Mouse (Mus musculus): Measurements from ENCODE around the gene Brf1. TPM values are rescaled to one million over a fixed set of nuclear protein-coding genes. Genes with fewer than 3 reads are reported as not detected.

Brf1 gene
- polyA plus RNA-seq, 1 experiment from 2014 or later = 32.5 TPM

DNA sequence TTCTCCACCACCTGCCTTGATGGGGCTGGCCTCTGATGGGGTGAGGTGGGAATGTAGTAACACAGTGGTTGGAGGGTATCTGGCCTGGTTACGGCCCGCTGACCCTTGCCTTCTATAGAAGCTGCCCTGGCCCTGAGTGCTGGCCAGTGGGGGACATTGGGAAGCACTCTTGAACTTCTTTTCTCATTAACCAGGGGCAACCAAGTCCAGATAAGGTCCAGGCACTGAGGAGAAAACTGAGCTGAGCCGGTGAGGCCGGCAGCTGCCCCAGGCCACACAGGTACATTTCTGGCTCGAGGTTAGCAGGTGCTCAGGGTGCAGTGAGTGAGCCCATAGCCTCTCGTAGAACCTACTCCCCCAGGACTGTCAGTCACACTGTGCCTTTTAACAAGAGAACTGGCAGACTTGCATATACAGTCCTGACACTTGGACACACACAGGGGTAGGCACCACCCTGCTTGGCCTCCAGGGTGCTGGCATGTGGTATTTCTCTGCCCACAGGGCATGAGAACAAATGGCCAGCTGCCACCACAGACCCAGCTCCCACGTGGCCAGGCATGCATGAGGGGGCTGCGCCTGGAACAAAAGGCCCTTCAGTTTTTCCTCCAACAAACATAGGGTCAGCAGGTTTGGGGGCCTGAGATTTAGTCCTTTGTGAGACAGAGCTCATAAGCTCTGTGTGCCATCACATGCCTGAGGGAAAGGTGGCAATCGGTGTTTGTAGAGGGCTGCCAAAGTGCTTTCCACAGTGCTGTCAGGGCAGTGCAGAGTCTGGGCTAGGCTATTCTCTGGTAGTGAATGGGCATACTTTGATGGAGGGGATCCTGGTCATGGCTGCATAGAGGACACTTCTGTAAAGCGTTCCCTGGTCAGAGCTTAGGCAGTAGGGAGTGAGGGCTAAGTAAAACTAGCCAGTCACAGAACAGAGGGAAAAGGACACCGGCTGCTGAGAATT, 32.1 kb upstream of the Brf1 start:
- H3K9ac ChIP-seq = peak overlapping the region; percentile 44
- peaks cover 5% of the 10 kb centered on the region; the same call in 1 of the 2 replicates for H3K36me3 ChIP-seq
- H3K9me3 ChIP-seq = no peaks in the 10 kb centered on the region
- H3K27ac ChIP-seq (replicated peaks) = no peak overlapping the region; the same call in 1 of the 2 replicates
- no peak overlapping the region for H3K4me2 ChIP-seq
- ATAC-seq (ENCODE audit: extremely low read depth, insufficient number of reproducible peaks, low FRiP score, low TSS enrichment) = no peak
- no peaks in the 10 kb centered on the region for H3K27me3 ChIP-seq (replicated peaks)
- no peak overlapping the region for H3K4me3 ChIP-seq
- 69% methylated on average over 11 of the region's 11 CpGs for WGBS
- H3K4me1 ChIP-seq = peaks cover 86% of the 10 kb centered on the region

DNA sequence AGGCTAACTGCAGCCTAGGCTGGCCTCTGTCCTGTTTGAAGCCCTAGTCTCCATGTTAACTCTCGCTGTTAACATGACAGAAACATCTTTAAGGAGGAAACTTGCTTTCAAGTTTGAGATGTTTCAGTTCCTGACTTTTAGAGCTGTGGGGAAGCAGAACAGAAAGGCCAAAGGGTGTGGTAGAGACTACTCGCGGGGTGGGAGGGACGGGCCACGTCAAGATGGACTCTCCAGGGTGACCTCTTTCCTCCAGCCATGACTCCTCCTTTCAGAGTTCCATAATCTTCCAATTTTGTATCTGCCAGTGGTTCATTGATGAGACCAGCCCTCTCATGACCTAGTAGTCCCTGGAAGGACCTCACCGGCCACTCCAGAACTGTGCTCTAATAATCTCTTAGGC, 30.9 kb upstream of the Brf1 start:
- peaks cover 81% of the 10 kb centered on the region for H3K4me1 ChIP-seq
- H3K9ac ChIP-seq = no peak overlapping the region
- no peak overlapping the region for H3K4me2 ChIP-seq
- ATAC-seq (ENCODE audit: extremely low read depth, insufficient number of reproducible peaks, low FRiP score, low TSS enrichment) = no peak
- no peaks in the 10 kb centered on the region for H3K27me3 ChIP-seq (replicated peaks)
- no peak overlapping the region for H3K27ac ChIP-seq (replicated peaks)
- H3K4me3 ChIP-seq = no peak overlapping the region
- no peaks in the 10 kb centered on the region for H3K9me3 ChIP-seq
- H3K36me3 ChIP-seq = peaks cover 10% of the 10 kb centered on the region; the same call in 1 of the 2 replicates
- WGBS = 68% methylated on average over 6 of the region's 6 CpGs

DNA sequence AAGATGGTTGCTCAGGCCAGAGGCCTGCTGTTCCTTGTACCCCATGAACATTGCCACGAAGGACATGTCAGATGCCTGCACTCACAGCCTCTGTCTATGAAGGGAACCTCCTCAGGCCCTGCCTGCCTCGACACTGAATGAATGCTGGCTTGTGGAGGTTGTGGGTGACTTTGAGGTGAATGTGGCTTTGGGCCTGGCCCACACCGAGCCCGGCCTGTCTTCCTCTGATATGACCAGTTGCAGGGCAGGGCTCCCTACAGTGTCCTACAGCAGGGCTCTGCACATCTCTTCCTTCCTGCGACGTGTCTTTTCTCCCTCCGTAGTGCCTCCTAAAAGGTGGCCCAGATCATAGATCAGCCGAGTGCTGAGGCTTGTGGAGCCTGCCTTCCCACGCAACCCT, 30.5 kb upstream of the Brf1 start:
- no peak overlapping the region for H3K4me2 ChIP-seq
- no peak for ATAC-seq (ENCODE audit: extremely low read depth, insufficient number of reproducible peaks, low FRiP score, low TSS enrichment)
- H3K9ac ChIP-seq = no peak overlapping the region
- H3K4me3 ChIP-seq = no peak overlapping the region
- no peak overlapping the region for H3K27ac ChIP-seq (replicated peaks)
- H3K36me3 ChIP-seq = peaks cover 13% of the 10 kb centered on the region; the same call in 1 of the 2 replicates
- H3K27me3 ChIP-seq (replicated peaks) = no peaks in the 10 kb centered on the region
- no peaks in the 10 kb centered on the region for H3K9me3 ChIP-seq
- H3K4me1 ChIP-seq = peaks cover 77% of the 10 kb centered on the region
- 72% methylated on average over 9 of the region's 9 CpGs for WGBS

DNA sequence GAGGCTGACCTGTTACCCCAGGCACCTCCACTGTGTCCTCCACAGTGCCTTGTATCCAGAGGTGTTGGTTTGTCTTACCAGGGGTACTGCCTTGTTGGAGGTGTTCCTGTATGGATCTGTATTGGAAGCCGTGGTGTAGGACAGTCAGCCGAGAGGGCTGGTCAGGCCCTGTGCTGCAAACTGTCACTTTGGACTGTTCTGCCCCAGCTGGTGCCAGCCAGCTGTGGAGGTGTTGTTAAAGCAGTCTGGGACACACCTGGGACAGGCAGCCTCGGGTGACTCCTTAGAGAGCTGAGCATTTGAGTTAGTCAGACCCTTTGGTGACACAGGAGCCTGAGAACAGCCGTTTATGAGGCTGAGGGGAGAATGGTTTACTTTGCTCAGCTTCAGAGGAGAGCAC, 29.5 kb upstream of the Brf1 start:
- H3K27ac ChIP-seq (replicated peaks) = no peak overlapping the region
- ATAC-seq (ENCODE audit: extremely low read depth, insufficient number of reproducible peaks, low FRiP score, low TSS enrichment) = no peak
- peaks cover 68% of the 10 kb centered on the region for H3K4me1 ChIP-seq

DNA sequence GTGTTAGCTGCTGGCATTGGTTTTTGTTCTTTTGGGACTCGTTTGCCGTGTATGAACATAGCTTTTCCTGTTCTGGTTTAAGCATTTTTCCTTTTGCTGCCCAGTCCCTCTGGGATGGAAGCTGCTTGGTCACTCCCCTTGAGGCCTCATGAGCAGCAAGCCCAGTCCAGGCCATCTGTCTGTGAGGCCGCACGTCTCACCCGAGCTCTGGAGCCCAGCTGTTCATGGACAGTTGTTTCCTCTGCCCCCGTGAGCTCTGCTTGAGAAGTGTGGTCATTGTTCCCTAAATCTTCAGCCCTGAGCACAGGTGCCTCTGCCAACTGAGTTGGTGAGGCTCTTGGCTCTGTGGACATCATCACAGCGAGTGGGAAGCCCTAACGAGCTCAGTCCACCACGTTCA, 28.4 kb upstream of the Brf1 start:
- Histone ChIP-seq H3K36me3 (peaks cover 19% of the 10 kb centered on the region; the same call in 1 of the 2 replicates), H3K9me3 (no peaks in the 10 kb centered on the region), H3K4me3 (no peak overlapping the region), H3K27ac (replicated peaks) (peak overlapping the region; percentile 48; the same call in 1 of the 2 replicates), H3K9ac (peak overlapping the region; percentile 42; the same call in 1 of the 2 replicates), H3K4me1 (peaks cover 56% of the 10 kb centered on the region), H3K27me3 (replicated peaks) (no peaks in the 10 kb centered on the region), H3K4me2 (no peak overlapping the region)
- no peak for ATAC-seq (ENCODE audit: extremely low read depth, insufficient number of reproducible peaks, low FRiP score, low TSS enrichment)
- 75% methylated on average over 9 of the region's 9 CpGs for WGBS

More for the DNA sequence above, 29.5 kb upstream of the Brf1 start:
- Histone ChIP-seq H3K4me3 (no peak overlapping the region), H3K4me2 (no peak overlapping the region), H3K27me3 (replicated peaks) (no peaks in the 10 kb centered on the region), H3K36me3 (peaks cover 19% of the 10 kb centered on the region; the same call in 1 of the 2 replicates), H3K9me3 (no peaks in the 10 kb centered on the region), H3K9ac (no peak overlapping the region)
- 67% methylated on average over 4 of the region's 4 CpGs for WGBS

DNA sequence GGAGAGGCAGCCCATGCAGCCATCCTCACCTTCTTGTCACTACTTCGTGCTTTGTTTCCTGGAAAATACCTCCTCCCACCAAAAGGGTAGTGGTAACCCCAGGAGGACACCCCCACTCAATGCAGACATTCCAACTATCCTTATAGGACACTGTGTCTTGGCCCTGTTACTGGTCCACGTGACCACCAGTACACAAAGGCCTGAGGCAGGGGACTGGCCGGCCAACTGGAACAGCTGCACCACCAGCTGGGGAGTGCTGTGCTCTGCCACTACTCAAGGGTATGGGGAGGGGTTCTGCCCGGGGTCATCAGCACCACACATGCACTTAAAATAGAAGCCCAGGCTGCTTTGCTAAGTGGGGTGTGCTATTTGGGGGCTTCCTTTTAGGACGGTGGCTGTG, 27.6 kb upstream of the Brf1 start:
- peaks cover 26% of the 10 kb centered on the region for H3K36me3 ChIP-seq
- H3K4me1 ChIP-seq = peaks cover 53% of the 10 kb centered on the region
- 0 out of 2 replicates have a peak, but pooled peaks have one; percentile 10 for ATAC-seq (ENCODE audit: extremely low read depth, insufficient number of reproducible peaks, low FRiP score, low TSS enrichment)
- H3K9ac ChIP-seq = no peak overlapping the region
- H3K4me3 ChIP-seq = no peak overlapping the region
- no peaks in the 10 kb centered on the region for H3K27me3 ChIP-seq (replicated peaks)
- H3K9me3 ChIP-seq = no peaks in the 10 kb centered on the region
- WGBS = 35% methylated on average over 5 of the region's 5 CpGs
- peak overlapping the region; percentile 48 for H3K27ac ChIP-seq (replicated peaks)
- H3K4me2 ChIP-seq = peak overlapping the region; percentile 10

DNA sequence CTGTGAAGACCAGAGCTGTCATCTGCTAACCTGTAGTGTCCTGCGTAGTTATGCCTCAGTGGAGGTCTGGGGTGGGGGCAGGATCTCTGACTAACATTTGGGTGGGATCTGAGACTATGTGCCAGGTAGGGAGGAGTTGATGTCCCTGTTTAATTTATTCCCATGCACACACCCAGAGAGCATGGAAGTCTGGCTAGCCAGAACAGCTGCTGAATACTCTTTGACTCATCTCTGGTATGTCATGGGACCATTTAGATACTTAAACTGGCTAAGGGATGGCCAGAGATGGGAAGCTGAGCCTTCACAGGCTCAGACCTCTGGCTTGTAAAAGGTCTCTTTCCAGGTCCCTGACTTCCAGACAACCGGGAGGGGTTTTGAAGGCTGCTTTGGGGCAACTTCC, 27.0 kb upstream of the Brf1 start:
- Histone ChIP-seq H3K36me3 (peaks cover 27% of the 10 kb centered on the region), H3K4me2 (no peak overlapping the region), H3K27ac (replicated peaks) (0 out of 2 replicates have a peak overlapping the region, but pooled peaks have one; percentile 48), H3K27me3 (replicated peaks) (no peaks in the 10 kb centered on the region), H3K4me1 (peaks cover 51% of the 10 kb centered on the region), H3K9me3 (no peaks in the 10 kb centered on the region), H3K9ac (no peak overlapping the region), H3K4me3 (no peak overlapping the region)
- ATAC-seq (ENCODE audit: extremely low read depth, insufficient number of reproducible peaks, low FRiP score, low TSS enrichment) = no peak
- 96% methylated on average over 2 of the region's 2 CpGs for WGBS

DNA sequence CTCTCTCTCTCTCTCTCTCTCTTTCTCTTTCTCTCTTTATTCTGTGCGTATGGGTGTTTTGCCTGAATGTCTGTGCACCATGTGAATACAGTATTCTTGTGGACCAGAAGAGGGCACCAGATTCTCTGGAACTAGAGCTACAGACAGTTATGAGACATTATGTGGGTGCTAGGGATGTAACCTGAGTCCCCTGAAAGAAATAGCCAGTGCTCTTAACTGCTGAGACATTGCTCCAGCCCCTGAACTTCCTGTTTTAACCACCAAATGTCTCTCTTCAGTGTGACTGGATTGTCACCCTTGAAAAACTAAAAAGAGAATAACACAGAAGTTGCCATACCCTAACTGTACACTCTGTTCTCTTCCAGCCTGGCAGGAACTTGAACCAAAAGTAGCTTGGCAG, 26.1 kb upstream of the Brf1 start:
- no peak for ATAC-seq (ENCODE audit: extremely low read depth, insufficient number of reproducible peaks, low FRiP score, low TSS enrichment)
- Histone ChIP-seq H3K36me3 (peaks cover 33% of the 10 kb centered on the region), H3K27me3 (replicated peaks) (no peaks in the 10 kb centered on the region), H3K9me3 (no peaks in the 10 kb centered on the region), H3K27ac (replicated peaks) (no peak overlapping the region), H3K4me1 (peaks cover 42% of the 10 kb centered on the region), H3K9ac (no peak overlapping the region), H3K4me3 (no peak overlapping the region), H3K4me2 (no peak overlapping the region)
- WGBS = 100% methylated on average over 1 of the region's 1 CpGs

DNA sequence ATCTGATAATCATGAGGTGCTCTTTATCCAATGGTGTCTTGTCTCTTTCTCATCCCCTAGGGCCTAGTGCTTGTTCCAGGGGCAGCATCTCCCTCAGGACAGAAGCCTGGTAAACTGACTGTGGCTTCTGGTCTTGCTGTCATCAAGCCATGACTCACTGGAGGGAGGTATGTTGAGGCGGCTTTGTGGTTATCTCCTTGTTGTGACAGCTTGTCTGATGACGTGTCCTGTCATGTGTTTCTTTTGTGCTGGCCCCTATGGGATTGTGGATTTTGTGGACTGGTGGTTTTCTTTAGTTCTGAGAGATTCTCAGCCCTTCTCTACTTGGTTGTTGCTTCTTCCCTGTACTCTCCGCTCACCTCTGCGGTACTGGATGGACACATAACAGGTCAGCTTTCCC, 22.6 kb upstream of the Brf1 start:
- no peak overlapping the region for H3K4me3 ChIP-seq
- no peak overlapping the region for H3K4me2 ChIP-seq
- H3K36me3 ChIP-seq = peaks cover 40% of the 10 kb centered on the region
- no peaks in the 10 kb centered on the region for H3K27me3 ChIP-seq (replicated peaks)
- WGBS = 51% methylated on average over 4 of the region's 4 CpGs
- H3K9ac ChIP-seq = no peak overlapping the region
- no peak overlapping the region for H3K27ac ChIP-seq (replicated peaks)
- peaks cover 17% of the 10 kb centered on the region for H3K4me1 ChIP-seq
- H3K9me3 ChIP-seq = no peaks in the 10 kb centered on the region
- no peak for ATAC-seq (ENCODE audit: extremely low read depth, insufficient number of reproducible peaks, low FRiP score, low TSS enrichment)

DNA sequence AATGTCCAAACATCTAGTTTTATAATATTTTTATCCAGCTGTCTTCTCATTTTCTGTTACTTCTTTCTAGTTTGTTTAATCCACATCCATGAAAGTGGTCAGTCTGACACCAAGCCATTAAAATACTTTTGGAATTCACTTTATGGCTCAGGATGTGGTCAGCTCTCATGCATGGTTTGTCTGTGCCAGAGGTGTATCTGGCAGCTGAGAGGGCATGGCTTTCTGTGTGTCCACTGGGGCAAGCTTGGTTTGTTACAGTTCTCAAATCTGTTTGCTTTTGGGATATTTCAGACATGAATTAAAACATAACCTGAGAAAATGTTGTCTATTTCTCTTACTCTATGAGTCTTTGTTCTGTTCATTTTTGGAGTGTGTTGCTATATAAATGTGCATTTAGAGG, 21.0 kb upstream of the Brf1 start:
- Histone ChIP-seq H3K4me3 (no peak overlapping the region), H3K9me3 (no peaks in the 10 kb centered on the region), H3K36me3 (peaks cover 30% of the 10 kb centered on the region), H3K27ac (replicated peaks) (no peak overlapping the region), H3K9ac (no peak overlapping the region), H3K4me2 (no peak overlapping the region), H3K27me3 (replicated peaks) (no peaks in the 10 kb centered on the region), H3K4me1 (peaks cover 21% of the 10 kb centered on the region)
- ATAC-seq (ENCODE audit: extremely low read depth, insufficient number of reproducible peaks, low FRiP score, low TSS enrichment) = no peak

DNA sequence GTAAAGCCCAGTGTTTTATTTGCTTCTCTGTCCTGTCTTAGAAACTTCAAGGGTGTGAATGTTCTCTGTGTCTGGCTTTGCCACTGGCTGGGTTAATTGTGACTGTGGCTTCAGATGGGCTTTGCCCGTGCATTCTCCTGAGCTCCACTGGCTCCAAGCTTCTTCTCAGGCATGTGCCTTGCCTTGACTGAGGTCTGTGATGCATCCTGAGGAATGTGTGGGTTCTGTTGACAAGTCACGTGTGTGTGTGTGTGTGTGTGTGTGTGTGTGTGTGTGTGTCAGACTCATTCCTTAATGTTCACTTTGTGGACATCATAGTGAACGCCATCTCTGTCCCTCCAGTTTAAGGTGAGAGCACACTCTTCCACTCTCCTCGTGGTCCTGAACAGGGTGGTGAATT, 18.3 kb upstream of the Brf1 start:
- H3K9ac ChIP-seq = no peak overlapping the region
- H3K4me2 ChIP-seq = no peak overlapping the region
- H3K36me3 ChIP-seq = peaks cover 20% of the 10 kb centered on the region
- ATAC-seq (ENCODE audit: extremely low read depth, insufficient number of reproducible peaks, low FRiP score, low TSS enrichment) = no peak
- 63% methylated on average over 4 of the region's 4 CpGs for WGBS
- no peak overlapping the region for H3K27ac ChIP-seq (replicated peaks)
- H3K4me1 ChIP-seq = peaks cover 40% of the 10 kb centered on the region
- H3K4me3 ChIP-seq = no peak overlapping the region
- H3K9me3 ChIP-seq = no peaks in the 10 kb centered on the region
- no peaks in the 10 kb centered on the region for H3K27me3 ChIP-seq (replicated peaks)

Data from heart, embryonic 13.5 days (tissue).